Mouse (Mus musculus) thymus, adult 2 months (tissue): ENCODE data around the gene Rnf4. TPM values are rescaled to one million over a fixed set of nuclear protein-coding genes. Genes with fewer than 3 reads are reported as not detected.

Source experiments
- DNase-seq: peaks from one replicate; pipeline ENCODE4 v3.0.0; 2021
- H3K27ac ChIP-seq: fragments of 200-500 bp; 2 replicates; pipeline ENCODE4 v1.5.1; 2012; ENCODE audit warnings: low read length, control low read depth; ENCODE audit not compliant: control insufficient read depth, insufficient read depth
- H3K27me3 ChIP-seq: fragments of 200-500 bp; 2 replicates; pipeline ENCODE4 v1.6.1; 2012; ENCODE audit warnings: mild to moderate bottlenecking, low read length, moderate library complexity, mixed read lengths; ENCODE audit not compliant: control insufficient read depth, insufficient read depth
- H3K36me3 ChIP-seq: fragments of 200-500 bp; 2 replicates; pipeline ENCODE4 v1.6.1; 2012; ENCODE audit warnings: mild to moderate bottlenecking, low read length, moderate library complexity; ENCODE audit not compliant: control insufficient read depth, insufficient read depth
- H3K4me1 ChIP-seq: fragments of 200-500 bp; replicated peaks from 2 replicates; pipeline ENCODE4 v1.6.1; 2012; ENCODE audit warnings: low read length; ENCODE audit not compliant: control insufficient read depth, insufficient read depth
- H3K4me3 ChIP-seq: fragments of 200-500 bp; 2 replicates; pipeline ENCODE4 v1.5.1; 2012; ENCODE audit warnings: mild to moderate bottlenecking, low read length, control low read depth, moderate library complexity; ENCODE audit not compliant: control insufficient read depth, insufficient read depth
- CTCF ChIP-seq: fragments of 200-500 bp; IDR thresholded peaks from 2 replicates; pipeline ENCODE4 v1.5.1; 2012; ENCODE audit warnings: mild to moderate bottlenecking, control low read depth, low read length, moderate library complexity, borderline replicate concordance; ENCODE audit not compliant: control insufficient read depth, poor library complexity, insufficient read depth; ENCODE audit errors: extremely low read depth
- POLR2A ChIP-seq: fragments of 200-500 bp; IDR thresholded peaks from 2 replicates; pipeline ENCODE4 v1.6.1; 2012; ENCODE audit warnings: mild to moderate bottlenecking, low read length, control low read depth, moderate library complexity; ENCODE audit not compliant: control insufficient read depth, poor library complexity, insufficient read depth; ENCODE audit errors: extremely low read depth
- WGBS: fragments of 180-500 bp; shearing (Covaris S2); methylation state at CpG from one replicate; pipeline ENCODE4 v1.1.7; 2018; 5-methylcytosine and 5-hydroxymethylcytosine counted together
- polyA plus RNA-seq: library from polyadenylated mRNA; depleted of rRNA; stranded (reverse); fragments of >200 nt; gene quantifications from 2 replicates; pipeline ENCODE4 v1.2.3, GENCODE M21; 2012; rRNA removed

Rnf4 gene
- polyA plus RNA-seq, 1 experiment: 125 TPM

- Histone ChIP-seq H3K4me1 (no peaks in the 10 kb centered on the region), H3K27me3 (no peaks in the 10 kb centered on the region), H3K27ac (no peak overlapping the region), H3K36me3 (no peaks in the 10 kb centered on the region), H3K4me3 (no peak overlapping the region)
- WGBS: 97% methylated on average over 2 of the region's 2 CpGs
- DNase-seq: no peak
- no peak for TF ChIP-seq CTCF
- no peak for TF ChIP-seq POLR2A
Measured at GRCm38 (mm10) chr5:34397866-34398265, 61.8 kb downstream of the Rnf4 start.

GRCm38 (mm10) chr5:34398326-34398725 lies 62.2 kb downstream of the Rnf4 start:
- Histone ChIP-seq H3K36me3 (no peaks in the 10 kb centered on the region), H3K4me1 (no peaks in the 10 kb centered on the region), H3K27me3 (no peaks in the 10 kb centered on the region), H3K4me3 (no peak overlapping the region), H3K27ac (no peak overlapping the region)
- no peak for DNase-seq
- TF ChIP-seq POLR2A: no peak
- no peak for TF ChIP-seq CTCF
- WGBS: 83% methylated on average over 1 of the region's 1 CpGs

Other genes starting within 250 kb of the Rnf4 start
- 2.3 and 2.4 TPM in 2 replicates for gene Poln, start 166.8 kb upstream of the Rnf4 start, polyA plus RNA-seq
- gene Haus3, start 166.8 kb upstream of the Rnf4 start, polyA plus RNA-seq: 3.3 and 4.2 TPM in 2 replicates
- gene Mxd4, start 148.6 kb upstream of the Rnf4 start, polyA plus RNA-seq: 515 and 525 TPM in 2 replicates
- 30.1 and 39.1 TPM in 2 replicates for gene Zfyve28, start 47.8 kb upstream of the Rnf4 start, polyA plus RNA-seq
- not detected in 2 replicates for gene Cfap99, start 47.7 kb upstream of the Rnf4 start, polyA plus RNA-seq
- gene Fam193a, start 33.6 kb downstream of the Rnf4 start, polyA plus RNA-seq: 118 and 130 TPM in 2 replicates
- 19.8 and 22.0 TPM in 2 replicates for gene Tnip2, start 177.7 kb downstream of the Rnf4 start, polyA plus RNA-seq
- 33.8 and 40.6 TPM in 2 replicates for gene Sh3bp2, start 189.5 kb downstream of the Rnf4 start, polyA plus RNA-seq
- gene Add1, start 237.4 kb downstream of the Rnf4 start, polyA plus RNA-seq: 219 and 224 TPM in 2 replicates